Comparison of ENCODE assay signal across 20 mouse cellular contexts in genomic region chr7:83094899-83095298, GRCm38 (mm10).
DNase-seq lines count a peak whose midpoint lies in the region; ATAC-seq and TF ChIP-seq lines count a peak whose summit lies in the region.
"Had no signal": no experiment of that assay in that cellular context is flagged by ENCODE, and none has a peak within 500 bp of the region (broad histone marks: within the 10 kb centered on the region; RNA-seq: fewer than 3 reads in every experiment).

No protein-coding gene starts in this region.

- no peak overlapping the region for H3K4me3 ChIP-seq in layer of hippocampus, adult 2 months
- H3K4me3 ChIP-seq in limb, embryonic 10.5 days = no peak overlapping the region
- no peak overlapping the region for H3K4me3 ChIP-seq in hindbrain, embryonic 14.5 days (replicated peaks; ENCODE audit: low read length)
- H3K4me3 ChIP-seq: hindbrain, embryonic 10.5 days; limb, embryonic 13.5 days; neural tube, embryonic 15.5 days had no signal

- H3K9me3 ChIP-seq in limb, embryonic 10.5 days (replicated peaks) = no peaks in the 10 kb centered on the region
- no peaks in the 10 kb centered on the region for H3K9me3 ChIP-seq in hindbrain, embryonic 14.5 days (ENCODE audit: control insufficient read depth, low read length)
- H3K9me3 ChIP-seq: hindbrain, embryonic 10.5 days; limb, embryonic 13.5 days; neural tube, embryonic 15.5 days had no signal

- no peaks in the 10 kb centered on the region for H3K36me3 ChIP-seq in limb, embryonic 10.5 days
- H3K36me3 ChIP-seq in hindbrain, embryonic 14.5 days (replicated peaks; ENCODE audit: control insufficient read depth, insufficient read depth) = no peaks in the 10 kb centered on the region
- H3K36me3 ChIP-seq: hindbrain, embryonic 10.5 days; limb, embryonic 13.5 days; neural tube, embryonic 15.5 days had no signal

- peak; percentile 56 for DNase-seq in layer of hippocampus, adult 11-12 months (ENCODE audit: low spot score)
- DNase-seq in layer of hippocampus, postnatal 25 days (ENCODE audit: extremely low spot score in 1 of 2, low spot score in 1 of 2) = no peak
- DNase-seq in brain, adult 2 months (ENCODE audit: low read depth, low spot score) = peak; percentile 76
- peak; percentile 65 to 76 for DNase-seq in layer of hippocampus, adult 2 months (ENCODE audit: low spot score in 2 of 2)
- no peak for DNase-seq in limb, embryonic 10.5 days (ENCODE audit: low spot score)
- DNase-seq in hindbrain, embryonic 14.5 days (ENCODE audit: low spot score) = no peak
- DNase-seq: adrenal gland, postnatal 25 days; cerebellum, adult 9-11 months; heart, adult 11 months; kidney, adult 8-10 months; kidney, postnatal 4 days; lung, postnatal 14 days; spleen, adult 18-20 months; thymus, adult 18-20 months had no signal

- no peaks in the 10 kb centered on the region for H3K27me3 ChIP-seq in limb, embryonic 10.5 days (ENCODE audit: low read depth, poor library complexity, severe bottlenecking)
- H3K27me3 ChIP-seq in hindbrain, embryonic 14.5 days (ENCODE audit: control insufficient read depth, insufficient read depth, low read length) = no peaks in the 10 kb centered on the region
- H3K27me3 ChIP-seq: limb, embryonic 13.5 days; neural tube, embryonic 15.5 days had no signal

- no peak for ATAC-seq in hindbrain, embryonic 14.5 days (ENCODE audit: low FRiP score)
- ATAC-seq in megakaryocyte-erythroid progenitor cell, adult 5-6 weeks (replicated peaks; ENCODE audit: low FRiP score, low TSS enrichment, poor library complexity, severe bottlenecking) = no peak
- ATAC-seq: inflammation-experienced regulatory T-cells, adult 6 months had no signal

- peak overlapping the region; percentile 67 for H3K27ac ChIP-seq in layer of hippocampus, adult 2 months
- H3K27ac ChIP-seq in limb, embryonic 10.5 days = peak overlapping the region; percentile 19; the same call in 1 of the 2 replicates
- no peak overlapping the region for H3K27ac ChIP-seq in hindbrain, embryonic 14.5 days
- H3K27ac ChIP-seq: limb, embryonic 13.5 days; liver, embryonic 14.5 days; neural tube, embryonic 15.5 days had no signal

- TF ChIP-seq CTCF in layer of hippocampus, adult 2 months (conservative IDR thresholded peaks at IDR 0.05) = no peak

- H3K4me1 ChIP-seq in limb, embryonic 10.5 days = peaks cover 17% of the 10 kb centered on the region
- no peaks in the 10 kb centered on the region for H3K4me1 ChIP-seq in hindbrain, embryonic 14.5 days (replicated peaks; ENCODE audit: control insufficient read depth, insufficient read depth, low read length)
- H3K4me1 ChIP-seq: neural tube, embryonic 15.5 days had no signal

- H3K9ac ChIP-seq in hindbrain, embryonic 14.5 days = no peak overlapping the region
- H3K9ac ChIP-seq: limb, embryonic 13.5 days; liver, embryonic 14.5 days; neural tube, embryonic 15.5 days had no signal

- H3K4me2 ChIP-seq in hindbrain, embryonic 14.5 days (replicated peaks) = no peak overlapping the region
- H3K4me2 ChIP-seq: limb, embryonic 13.5 days; neural tube, embryonic 15.5 days had no signal

- 35% methylated on average over 3 of the region's 3 CpGs for WGBS in limb, embryonic 10.5 days
- 51% methylated on average over 3 of the region's 3 CpGs for WGBS in hindbrain, embryonic 14.5 days

Comparison
In these comparisons a context has a peak if more than half of its experiments do, and no peak if none do; other contexts are left out.
1. DNase-seq: peak in layer of hippocampus, adult 11-12 months (single experiment), brain, adult 2 months (single experiment) and layer of hippocampus, adult 2 months (2 of 2); none in layer of hippocampus, postnatal 25 days (0 of 2), limb, embryonic 10.5 days (single experiment) and hindbrain, embryonic 14.5 days (single experiment).